ENCODE assay signal across 8 mouse cellular contexts in the genomic region with DNA sequence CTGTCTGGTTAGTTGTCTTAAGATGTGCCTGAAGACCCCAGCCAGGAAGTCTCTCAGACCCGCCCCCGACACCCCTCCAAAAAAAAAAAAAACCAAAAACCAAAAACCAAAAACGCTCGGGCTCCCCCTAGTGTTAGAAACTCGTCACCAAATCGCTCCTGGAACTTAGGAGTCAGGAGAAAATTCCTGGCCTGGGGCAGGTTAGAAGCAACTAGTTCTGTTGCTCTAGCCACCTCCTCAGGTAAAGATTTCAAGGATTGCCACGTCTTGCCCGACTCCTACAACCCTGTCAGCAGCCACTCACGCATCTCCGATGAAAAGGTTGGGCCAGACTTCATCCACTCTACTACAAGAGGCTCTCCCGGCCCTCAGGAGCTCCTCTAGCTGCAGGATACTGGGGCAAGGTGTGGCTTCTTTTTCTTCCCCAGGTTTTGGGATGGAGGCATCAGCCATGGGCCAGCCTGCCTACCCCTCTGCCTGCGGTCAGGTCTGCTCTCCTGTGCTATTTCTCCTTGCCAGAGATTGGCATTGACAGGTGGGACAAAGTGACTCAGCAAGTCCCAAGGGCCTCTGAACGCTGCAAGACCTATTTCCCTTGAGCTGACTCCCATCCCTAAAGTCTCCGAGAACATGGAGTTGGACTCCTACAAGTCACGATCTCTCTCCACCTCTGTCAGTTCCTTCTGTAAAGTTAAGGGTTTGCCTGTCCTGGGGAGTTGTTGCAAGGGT. TPM values are rescaled to one million over a fixed set of nuclear protein-coding genes. Genes with fewer than 3 reads are reported as not detected.
A peak's percentile ranks its signal among the peaks of the same experiment; 100 is the strongest.
DNase-seq lines count a peak whose midpoint lies in the region; ATAC-seq and TF ChIP-seq lines count a peak whose summit lies in the region.

No protein-coding gene starts in this region.

- H3K9ac ChIP-seq in forebrain, embryonic 11.5 days (ENCODE audit: low read length), result no peak overlapping the region
- H3K9ac ChIP-seq in forebrain, embryonic 13.5 days, result no peak overlapping the region
- H3K9ac ChIP-seq in midbrain, embryonic 11.5 days (ENCODE audit: low read length), result no peak overlapping the region
- H3K9ac ChIP-seq in midbrain, embryonic 16.5 days (ENCODE audit: low read depth, low read length), result no peak overlapping the region

- TF ChIP-seq POLR2A in cortical plate, adult 2 months (IDR thresholded peaks at IDR 0.05; ENCODE audit: extremely low read depth, insufficient read depth, low read length), result no peak

- no peak overlapping the region for H3K4me3 ChIP-seq in forebrain, embryonic 11.5 days (ENCODE audit: low read depth, low read length)
- no peak overlapping the region for H3K4me3 ChIP-seq in forebrain, embryonic 13.5 days
- no peak overlapping the region for H3K4me3 ChIP-seq in midbrain, embryonic 11.5 days (ENCODE audit: low read depth, low read length)
- no peak overlapping the region for H3K4me3 ChIP-seq in midbrain, embryonic 16.5 days (ENCODE audit: low read depth, low read length)
- H3K4me3 ChIP-seq in cortical plate, adult 2 months (ENCODE audit: insufficient read depth, low read length), result no peak overlapping the region

- H3K4me1 ChIP-seq in forebrain, embryonic 11.5 days (replicated peaks; ENCODE audit: control insufficient read depth, insufficient read depth, low read length), result no peaks in the 10 kb centered on the region
- peaks cover 17% of the 10 kb centered on the region for H3K4me1 ChIP-seq in forebrain, embryonic 13.5 days
- H3K4me1 ChIP-seq in midbrain, embryonic 11.5 days (ENCODE audit: control insufficient read depth, insufficient read depth, low read length), result peaks cover 9% of the 10 kb centered on the region
- H3K4me1 ChIP-seq in midbrain, embryonic 16.5 days (ENCODE audit: control insufficient read depth, insufficient read depth, low read length), result peaks cover 16% of the 10 kb centered on the region
- H3K4me1 ChIP-seq in cortical plate, adult 2 months (ENCODE audit: control insufficient read depth, insufficient read depth, low read length), result peaks cover 2% of the 10 kb centered on the region

- no peaks in the 10 kb centered on the region for H3K27me3 ChIP-seq in forebrain, embryonic 11.5 days (ENCODE audit: control insufficient read depth, insufficient read depth, low read length)
- no peaks in the 10 kb centered on the region for H3K27me3 ChIP-seq in forebrain, embryonic 13.5 days
- H3K27me3 ChIP-seq in midbrain, embryonic 11.5 days (ENCODE audit: control insufficient read depth, insufficient read depth, low read length), result no peaks in the 10 kb centered on the region
- H3K27me3 ChIP-seq in midbrain, embryonic 16.5 days (ENCODE audit: control insufficient read depth, insufficient read depth, low read depth, low read length), result no peaks in the 10 kb centered on the region

- H3K9me3 ChIP-seq in forebrain, embryonic 11.5 days (ENCODE audit: control insufficient read depth, low read length), result no peaks in the 10 kb centered on the region
- no peaks in the 10 kb centered on the region for H3K9me3 ChIP-seq in forebrain, embryonic 13.5 days (replicated peaks)
- no peaks in the 10 kb centered on the region for H3K9me3 ChIP-seq in midbrain, embryonic 11.5 days (ENCODE audit: control insufficient read depth, low read length)
- H3K9me3 ChIP-seq in midbrain, embryonic 16.5 days (replicated peaks; ENCODE audit: control insufficient read depth, low read length, poor library complexity, severe bottlenecking), result no peaks in the 10 kb centered on the region

- peak; percentile 32; the same call in 1 of the 2 replicates for TF ChIP-seq CTCF in cortical plate, adult 2 months (IDR thresholded peaks at IDR 0.05; ENCODE audit: extremely low read depth, insufficient read depth, low read length)

- H3K27ac ChIP-seq in forebrain, embryonic 11.5 days (ENCODE audit: low read depth, low read length), result no peak overlapping the region
- H3K27ac ChIP-seq in forebrain, embryonic 13.5 days, result no peak overlapping the region
- no peak overlapping the region for H3K27ac ChIP-seq in midbrain, embryonic 11.5 days (ENCODE audit: low read depth, low read length)
- H3K27ac ChIP-seq in midbrain, embryonic 16.5 days (ENCODE audit: low read length), result no peak overlapping the region
- no peak overlapping the region for H3K27ac ChIP-seq in cortical plate, adult 2 months (ENCODE audit: insufficient read depth, low read length)

- H3K4me2 ChIP-seq in forebrain, embryonic 11.5 days (ENCODE audit: low read depth, low read length, severe bottlenecking), result no peak overlapping the region
- H3K4me2 ChIP-seq in forebrain, embryonic 13.5 days, result no peak overlapping the region
- no peak overlapping the region for H3K4me2 ChIP-seq in midbrain, embryonic 11.5 days
- H3K4me2 ChIP-seq in midbrain, embryonic 16.5 days (ENCODE audit: low read length), result no peak overlapping the region

- no peaks in the 10 kb centered on the region for H3K36me3 ChIP-seq in forebrain, embryonic 11.5 days (ENCODE audit: control insufficient read depth, insufficient read depth, low read length)
- H3K36me3 ChIP-seq in forebrain, embryonic 13.5 days (ENCODE audit: poor library complexity, severe bottlenecking), result no peaks in the 10 kb centered on the region
- no peaks in the 10 kb centered on the region for H3K36me3 ChIP-seq in midbrain, embryonic 11.5 days (ENCODE audit: control insufficient read depth, insufficient read depth, low read length)
- no peaks in the 10 kb centered on the region for H3K36me3 ChIP-seq in midbrain, embryonic 16.5 days (ENCODE audit: control insufficient read depth, insufficient read depth, low read length)

- 41% methylated on average over 15 of the region's 15 CpGs for WGBS in forebrain, embryonic 11.5 days
- WGBS in forebrain, embryonic 13.5 days, result 44% methylated on average over 15 of the region's 15 CpGs
- WGBS in midbrain, embryonic 11.5 days, result 40% methylated on average over 15 of the region's 15 CpGs
- 49% methylated on average over 15 of the region's 15 CpGs for WGBS in midbrain, embryonic 16.5 days
- 43% methylated on average over 15 of the region's 15 CpGs for WGBS in large intestine, adult 2 months

- DNase-seq in forebrain, embryonic 11.5 days (ENCODE audit: low spot score), result peak; percentile 63
- DNase-seq in midbrain, embryonic 11.5 days (ENCODE audit: low spot score, missing footprints), result peak; percentile 96
- DNase-seq in MN1 (ENCODE audit: low spot score), result peak; percentile 25
- peak; percentile 14 for DNase-seq in large intestine, adult 2 months (ENCODE audit: low read depth, low spot score)
- DNase-seq in thymus, postnatal 0 days (ENCODE audit: low spot score), result peak; percentile 37

- ATAC-seq in forebrain, embryonic 11.5 days (replicated peaks; ENCODE audit: low FRiP score), result no peak
- ATAC-seq in forebrain, embryonic 13.5 days, result no peak
- ATAC-seq in midbrain, embryonic 11.5 days (ENCODE audit: low FRiP score), result no peak
- ATAC-seq in midbrain, embryonic 16.5 days, result no peak

RNA-seq across cellular contexts. Expression of gene Samd8, which starts 2.0 kb away (rescaled TPM):
- 12.5 and 13.9 TPM in 2 replicates for polyA plus RNA-seq in forebrain, embryonic 11.5 days (2014; fragmentation: Nextera tagmentation; extraction: Ambion mirVana)
- polyA plus RNA-seq in forebrain, embryonic 13.5 days (2015; fragmentation: Nextera tagmentation; extraction: Ambion mirVana), result 17.8 and 18.3 TPM in 2 replicates
- polyA plus RNA-seq in midbrain, embryonic 11.5 days (2014; fragmentation: Nextera tagmentation; extraction: Ambion mirVana), result 13.1 TPM in 2 replicates
- polyA plus RNA-seq in midbrain, embryonic 16.5 days (2015; fragmentation: Nextera tagmentation; extraction: Ambion mirVana), result 22.4 TPM in 2 replicates
- 32.8 and 36.1 TPM in 2 replicates for polyA plus RNA-seq in cortical plate, adult 2 months (2012; rRNA removed)
- 7.0 and 27.8 TPM in 2 replicates for polyA plus RNA-seq in large intestine, adult 2 months (2012; rRNA removed)
- 6.6 and 7.2 TPM in 2 replicates for polyA plus RNA-seq in thymus, postnatal 0 days (2015; fragmentation: Nextera tagmentation; extraction: Ambion mirVana)

RNA-seq across cellular contexts. Expression of gene Dusp13, which starts 2.7 kb away (rescaled TPM):
- polyA plus RNA-seq in forebrain, embryonic 11.5 days (2014; fragmentation: Nextera tagmentation; extraction: Ambion mirVana), result not detected in 2 replicates
- polyA plus RNA-seq in forebrain, embryonic 13.5 days (2015; fragmentation: Nextera tagmentation; extraction: Ambion mirVana), result not detected in 2 replicates
- not detected in 2 replicates for polyA plus RNA-seq in midbrain, embryonic 11.5 days (2014; fragmentation: Nextera tagmentation; extraction: Ambion mirVana)
- polyA plus RNA-seq in midbrain, embryonic 16.5 days (2015; fragmentation: Nextera tagmentation; extraction: Ambion mirVana), result not detected in 2 replicates
- polyA plus RNA-seq in cortical plate, adult 2 months (2012; rRNA removed), result 1.5 and 1.9 TPM in 2 replicates
- polyA plus RNA-seq in large intestine, adult 2 months (2012; rRNA removed), result 0.22 and 1.2 TPM in 2 replicates
- polyA plus RNA-seq in thymus, postnatal 0 days (2015; fragmentation: Nextera tagmentation; extraction: Ambion mirVana), result 0.42 TPM in 1 of 2 replicates, not detected in the other

RNA-seq across cellular contexts. Expression of gene Dupd1, which starts 33.9 kb away (rescaled TPM):
- polyA plus RNA-seq in forebrain, embryonic 11.5 days (2014; fragmentation: Nextera tagmentation; extraction: Ambion mirVana), result not detected in 2 replicates
- polyA plus RNA-seq in forebrain, embryonic 13.5 days (2015; fragmentation: Nextera tagmentation; extraction: Ambion mirVana), result not detected in 2 replicates
- not detected in 2 replicates for polyA plus RNA-seq in midbrain, embryonic 11.5 days (2014; fragmentation: Nextera tagmentation; extraction: Ambion mirVana)
- polyA plus RNA-seq in midbrain, embryonic 16.5 days (2015; fragmentation: Nextera tagmentation; extraction: Ambion mirVana), result 0.26 and 0.31 TPM in 2 replicates
- 0.08 and 0.17 TPM in 2 replicates for polyA plus RNA-seq in cortical plate, adult 2 months (2012; rRNA removed)
- polyA plus RNA-seq in large intestine, adult 2 months (2012; rRNA removed), result not detected in 2 replicates
- polyA plus RNA-seq in thymus, postnatal 0 days (2015; fragmentation: Nextera tagmentation; extraction: Ambion mirVana), result 0.12 and 0.18 TPM in 2 replicates

Comparison
In these comparisons a context has a peak if more than half of its experiments do, and no peak if none do; other contexts are left out.
1. DNase-seq: peak in every context shown above with its lines; median percentile 96 in midbrain, embryonic 11.5 days; 63 in forebrain, embryonic 11.5 days; 37 in thymus, postnatal 0 days; 25 in MN1; 14 in large intestine, adult 2 months.